Mouse (Mus musculus) bone marrow, adult 2 months (tissue): ENCODE results near the gene Tbc1d2. TPM values are rescaled to one million over a fixed set of nuclear protein-coding genes. Genes with fewer than 3 reads are reported as not detected.

Experiments
- H3K27ac ChIP-seq: fragments of 200-500 bp; 2 replicates; pipeline ENCODE4 v1.5.1; 2012; ENCODE audit warnings: low read depth, mild to moderate bottlenecking, control low read depth, inconsistent platforms, low read length; ENCODE audit not compliant: control insufficient read depth, poor library complexity, insufficient read depth
- H3K4me1 ChIP-seq: fragments of 200-500 bp; 2 replicates; pipeline ENCODE4 v1.6.1; 2011; ENCODE audit warnings: low read length; ENCODE audit not compliant: control insufficient read depth, insufficient read depth
- H3K4me3 ChIP-seq: fragments of 200-500 bp; replicated peaks from 2 replicates; pipeline ENCODE3; 2011; ENCODE audit warnings: mild to moderate bottlenecking, low read depth, low read length, control low read depth; ENCODE audit not compliant: control insufficient read depth
- CTCF ChIP-seq: fragments of 200-500 bp; IDR thresholded peaks from 2 replicates; pipeline ENCODE4 v1.5.1; 2011; ENCODE audit warnings: low read length, control low read depth; ENCODE audit not compliant: control insufficient read depth, insufficient read depth
- POLR2A ChIP-seq: fragments of 200-500 bp; IDR thresholded peaks from 2 replicates; pipeline ENCODE4 v1.6.1; 2011; ENCODE audit warnings: low read depth, mild to moderate bottlenecking, control low read depth, low read length, borderline replicate concordance; ENCODE audit not compliant: control insufficient read depth
- WGBS: fragments of 180-500 bp; shearing (Covaris S2); methylation state at CpG from one replicate; pipeline ENCODE4 v1.1.7; 2018; 5-methylcytosine and 5-hydroxymethylcytosine counted together
- polyA plus RNA-seq: library from polyadenylated mRNA; stranded (reverse); fragments of >200 nt; gene quantifications from 2 replicates; pipeline ENCODE4 v1.2.4, GENCODE M21; 2011; ENCODE audit warnings: low replicate concordance; ENCODE audit not compliant: missing spikeins, insufficient read depth, insufficient read length

The Tbc1d2 gene
- polyA plus RNA-seq, 1 experiment, result 4.6 TPM

DNA sequence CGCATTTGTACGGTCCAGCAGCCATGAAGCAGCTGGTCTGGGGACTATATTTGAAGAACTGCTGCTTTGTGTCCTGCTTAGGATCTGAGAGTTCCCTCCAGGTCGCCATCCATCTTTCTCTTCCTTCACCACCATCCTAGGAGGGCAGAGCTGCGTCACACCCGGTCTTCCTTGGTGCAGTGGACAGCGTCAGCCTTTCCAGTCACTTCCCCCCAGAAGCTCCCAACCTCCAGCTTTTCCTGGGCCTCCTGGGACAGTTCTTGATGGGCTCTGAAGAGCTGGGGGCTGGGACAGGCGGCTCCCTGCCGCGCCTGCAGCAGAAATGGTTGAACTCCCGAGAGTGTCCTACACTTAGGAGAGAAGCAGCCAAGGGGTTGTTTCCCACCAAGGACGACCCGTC lies 75.2 kb downstream of the Tbc1d2 start:
- Histone ChIP-seq H3K27ac (peak overlapping the region; percentile 88), H3K4me1 (peaks cover 7% of the 10 kb centered on the region; the same call in 1 of the 2 replicates), H3K4me3 (peak overlapping the region; percentile 12)
- TF ChIP-seq POLR2A (no peak), CTCF (no peak)
- WGBS, result 3% methylated on average over 12 of the region's 12 CpGs

DNA sequence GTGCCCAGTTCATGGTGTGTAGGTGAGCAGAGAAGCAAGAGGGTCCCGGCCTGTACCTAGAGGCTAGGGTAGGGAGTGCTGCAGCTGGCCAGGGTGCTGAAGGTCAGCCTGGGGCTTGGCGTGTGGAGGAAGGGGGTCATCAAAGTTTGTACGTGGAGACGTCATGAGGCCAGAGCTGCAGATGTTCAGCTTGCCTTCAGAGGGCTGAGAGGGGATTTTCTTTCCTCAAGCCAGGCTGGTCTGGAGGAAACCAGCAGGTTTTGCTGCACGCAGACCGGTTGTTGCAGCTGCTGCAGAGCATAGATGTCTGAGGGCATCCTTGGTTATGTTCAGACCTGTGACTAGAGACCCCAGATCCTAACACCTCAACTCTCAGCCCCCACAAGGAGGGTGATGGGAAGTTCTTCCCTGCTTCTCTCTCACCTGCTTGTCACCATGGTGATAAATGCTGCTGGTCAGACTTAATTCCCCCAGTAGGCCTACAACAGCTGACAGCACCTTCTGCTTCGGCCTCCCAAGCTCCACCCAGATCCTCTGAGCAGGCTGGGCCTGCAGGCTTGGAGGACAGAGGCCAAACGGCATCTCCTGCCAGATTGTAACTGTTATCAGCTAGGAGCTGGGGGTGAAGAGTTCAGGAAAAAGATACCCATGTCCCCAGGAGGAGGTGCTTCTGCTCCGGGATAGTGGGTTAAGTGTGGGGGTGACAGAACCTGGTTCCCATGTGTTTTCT lies 75.8 kb downstream of the Tbc1d2 start:
- WGBS, result 28% methylated on average over 9 of the region's 9 CpGs
- Histone ChIP-seq H3K4me3 (no peak overlapping the region), H3K27ac (peak overlapping the region; percentile 88), H3K4me1 (peaks cover 7% of the 10 kb centered on the region; the same call in 1 of the 2 replicates)
- TF ChIP-seq CTCF (no peak), POLR2A (no peak)

DNA sequence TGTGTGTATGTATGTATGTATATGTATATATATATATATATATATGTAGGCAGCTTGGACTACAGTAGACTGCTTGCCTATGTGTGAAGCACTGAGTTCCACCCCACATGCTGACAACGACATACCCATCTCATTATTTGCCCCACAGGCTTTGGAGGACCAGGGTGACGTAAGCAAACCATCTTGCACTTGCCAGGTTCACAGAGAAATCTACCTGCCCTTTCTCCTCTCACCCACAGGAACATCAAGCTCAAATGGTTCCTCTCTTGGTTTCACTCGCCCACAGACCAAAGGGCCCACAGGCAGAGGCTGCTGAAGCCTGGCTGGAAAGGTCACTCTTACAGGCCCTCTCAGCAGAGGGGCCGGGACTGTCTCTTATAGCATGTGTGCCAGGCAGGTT lies 77.4 kb downstream of the Tbc1d2 start:
- TF ChIP-seq CTCF, result no peak
- TF ChIP-seq POLR2A, result no peak
- 64% methylated on average over 4 of the region's 4 CpGs for WGBS
- Histone ChIP-seq H3K27ac (no peak overlapping the region), H3K4me3 (no peak overlapping the region), H3K4me1 (peaks cover 7% of the 10 kb centered on the region; the same call in 1 of the 2 replicates)

DNA sequence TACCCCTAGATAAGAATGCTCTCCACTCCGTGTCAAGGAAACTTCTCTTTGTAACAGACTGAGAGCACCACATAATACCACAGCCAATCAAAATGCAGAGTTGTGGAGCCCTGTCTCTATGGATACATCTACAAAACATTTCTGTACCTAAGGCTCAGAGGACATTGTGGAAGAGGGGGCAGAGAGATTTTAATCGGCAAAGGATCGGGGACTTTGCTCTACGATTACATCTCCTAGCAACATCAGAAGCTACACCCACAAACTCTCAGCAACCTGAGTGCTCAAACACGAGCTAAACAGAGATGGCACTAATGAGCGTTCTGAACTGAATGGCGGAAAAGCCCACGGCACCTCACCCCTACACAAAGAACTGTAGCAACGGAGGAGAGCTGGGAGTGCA lies 78.3 kb downstream of the Tbc1d2 start:
- no peak overlapping the region for H3K27ac ChIP-seq
- no peak overlapping the region for H3K4me3 ChIP-seq
- WGBS, result 76% methylated on average over 9 of the region's 9 CpGs
- peaks cover 7% of the 10 kb centered on the region; the same call in 1 of the 2 replicates for H3K4me1 ChIP-seq
- no peak for TF ChIP-seq POLR2A
- TF ChIP-seq CTCF, result no peak

DNA sequence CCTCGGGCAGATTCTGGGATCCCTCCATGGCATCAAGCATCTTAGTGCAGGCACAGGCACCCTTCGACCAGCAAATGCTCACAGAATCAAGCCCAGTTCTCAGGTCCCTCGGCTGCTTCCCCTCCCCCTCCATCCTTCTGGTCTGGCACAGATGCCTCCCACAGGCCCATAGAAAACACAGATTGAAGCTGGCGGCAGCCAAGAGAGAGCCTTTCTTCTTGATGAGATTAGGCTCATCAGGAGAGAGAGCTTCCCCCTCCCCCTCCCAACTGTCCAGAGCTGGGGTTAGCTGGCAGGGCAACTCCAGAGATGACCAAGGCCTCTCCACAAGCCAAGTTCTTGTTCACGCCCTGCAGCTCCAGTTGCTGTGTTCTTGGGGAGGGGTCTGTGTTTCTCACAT lies 80.3 kb downstream of the Tbc1d2 start:
- H3K4me3 ChIP-seq, result no peak overlapping the region
- H3K4me1 ChIP-seq, result peaks cover 12% of the 10 kb centered on the region
- TF ChIP-seq CTCF (no peak), POLR2A (no peak)
- WGBS, result 69% methylated on average over 5 of the region's 5 CpGs
- H3K27ac ChIP-seq, result no peak overlapping the region

DNA sequence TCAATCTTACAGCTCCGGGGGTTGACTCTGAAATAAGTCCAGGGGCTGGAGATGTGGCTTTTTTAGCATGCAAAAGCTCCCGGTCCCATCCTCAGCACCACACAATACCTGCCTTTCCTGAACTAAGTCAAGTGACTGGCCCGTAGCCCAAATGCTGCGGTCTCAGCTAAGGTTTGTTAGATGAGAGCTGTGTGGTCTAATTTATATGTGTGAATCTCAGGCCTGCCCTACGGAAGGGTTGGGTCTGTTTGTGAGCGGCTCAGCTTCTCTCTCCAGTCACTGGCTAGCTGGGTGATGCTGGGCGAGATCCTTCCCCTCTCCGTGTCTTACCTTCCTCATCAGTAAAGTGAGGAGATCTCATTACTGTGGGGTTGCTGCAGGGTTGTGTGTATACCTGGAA lies 81.8 kb downstream of the Tbc1d2 start:
- Histone ChIP-seq H3K4me3 (no peak overlapping the region), H3K4me1 (peaks cover 15% of the 10 kb centered on the region), H3K27ac (no peak overlapping the region)
- WGBS, result 75% methylated on average over 8 of the region's 8 CpGs
- TF ChIP-seq POLR2A (no peak), CTCF (no peak)

DNA sequence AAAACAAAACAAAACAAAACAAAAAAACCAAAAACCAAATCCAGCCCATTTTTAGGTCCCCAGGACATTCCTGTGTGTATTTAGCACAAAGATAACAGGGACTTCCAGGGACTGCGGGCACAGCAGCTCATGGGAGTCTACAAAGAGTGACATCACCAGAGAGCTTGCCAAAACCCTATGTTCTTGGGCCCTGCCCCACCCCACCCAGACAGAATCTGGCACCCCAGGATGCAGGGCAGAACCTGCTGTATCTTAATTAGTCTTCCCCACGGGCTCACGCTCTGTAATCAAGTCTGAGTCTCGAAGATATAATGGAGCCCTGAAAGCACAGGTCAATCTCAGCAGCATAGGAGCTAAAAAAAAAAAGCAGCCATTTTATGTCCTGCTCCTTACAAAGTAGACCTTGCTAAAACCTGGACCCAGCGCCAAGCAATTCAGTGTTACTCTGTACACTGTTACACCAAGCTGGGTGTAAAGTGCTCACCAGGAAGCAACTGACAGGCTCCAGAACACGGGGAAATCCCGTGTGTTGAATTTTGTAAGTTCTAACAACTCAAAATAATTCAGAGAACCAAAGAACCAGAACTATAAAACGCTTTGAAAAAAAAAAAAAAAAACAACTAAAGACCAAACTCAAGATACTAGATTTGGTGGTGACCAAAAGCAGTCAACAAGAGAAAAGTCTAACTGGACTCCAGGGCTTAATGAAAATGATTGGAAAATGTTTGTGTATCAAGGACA lies 82.9 kb downstream of the Tbc1d2 start:
- WGBS, result 45% methylated on average over 8 of the region's 8 CpGs
- Histone ChIP-seq H3K4me1 (peaks cover 12% of the 10 kb centered on the region), H3K27ac (no peak overlapping the region), H3K4me3 (no peak overlapping the region)
- TF ChIP-seq CTCF, result no peak
- TF ChIP-seq POLR2A, result no peak

GRCm38 (mm10) chr4:46565393-46565955 lies 84.5 kb downstream of the Tbc1d2 start:
- WGBS, result 59% methylated on average over 4 of the region's 4 CpGs
- H3K4me3 ChIP-seq, result no peak overlapping the region
- H3K27ac ChIP-seq, result no peak overlapping the region; the same call in 1 of the 2 replicates
- TF ChIP-seq CTCF (no peak), POLR2A (no peak)
- peaks cover 12% of the 10 kb centered on the region for H3K4me1 ChIP-seq

DNA sequence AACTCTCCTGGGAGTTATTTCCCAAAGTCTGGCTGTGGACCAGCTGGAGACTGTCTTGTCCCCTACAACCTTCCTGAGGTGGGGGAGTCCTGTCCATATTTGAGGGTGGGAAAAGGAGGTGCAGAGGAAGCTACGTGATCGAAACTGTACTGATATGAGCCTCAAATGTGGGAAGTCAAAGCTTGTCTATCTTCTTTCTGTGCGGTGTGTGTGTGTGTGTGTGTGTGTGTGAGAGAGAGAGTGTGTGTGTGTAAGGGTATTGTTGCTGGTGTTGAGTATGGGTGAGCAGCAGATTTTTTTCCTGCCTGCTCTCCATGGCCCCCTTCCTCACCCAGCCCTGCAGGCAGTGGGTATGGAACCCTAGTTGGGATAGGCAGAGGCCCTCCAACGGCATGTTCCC lies 85.8 kb downstream of the Tbc1d2 start:
- 20% methylated on average over 4 of the region's 4 CpGs for WGBS
- Histone ChIP-seq H3K27ac (peak overlapping the region; percentile 27), H3K4me3 (peak overlapping the region; percentile 1), H3K4me1 (peaks cover 12% of the 10 kb centered on the region)
- TF ChIP-seq POLR2A, result no peak
- no peak for TF ChIP-seq CTCF
